ENCODE assay signal across 30 mouse cellular contexts in genomic region chr9:10412075-10412474, GRCm38 (mm10).
"Had no signal": no experiment of that assay in that cellular context is flagged by ENCODE, and none has a peak within 500 bp of the region (broad histone marks: within the 10 kb centered on the region; RNA-seq: fewer than 3 reads in every experiment).

No protein-coding gene starts in this region.

- H3K27ac ChIP-seq: left cerebral cortex, adult 2 months; limb, embryonic 12.5 days; limb, embryonic 13.5 days; limb, embryonic 15.5 days; liver, embryonic 12.5 days; liver, embryonic 13.5 days; liver, embryonic 14.5 days; liver, embryonic 15.5 days; lung, embryonic 15.5 days; macrophage; midbrain, embryonic 10.5 days; midbrain, embryonic 12.5 days; midbrain, embryonic 13.5 days; midbrain, embryonic 15.5 days had no signal

- DNase-seq: left cerebral cortex, postnatal 4 days; liver; liver, embryonic 13.5 days; lung, adult 18-20 months; lung, adult 2 months; lung, embryonic 14.5 days; lung, postnatal 10 days; lung, postnatal 14 days; lung, postnatal 36 days; lung, postnatal 4 days; midbrain, embryonic 14.5 days had no signal

- H3K4me3 ChIP-seq: left cerebral cortex, adult 2 months; limb, embryonic 12.5 days; limb, embryonic 13.5 days; limb, embryonic 15.5 days; liver, embryonic 12.5 days; liver, embryonic 13.5 days; liver, embryonic 15.5 days; lung, embryonic 15.5 days; megakaryocyte, embryonic 14.5 days; midbrain, embryonic 10.5 days; midbrain, embryonic 12.5 days; midbrain, embryonic 13.5 days; midbrain, embryonic 15.5 days; myocyte had no signal

- H3K4me1 ChIP-seq: limb, embryonic 12.5 days; limb, embryonic 13.5 days; limb, embryonic 15.5 days; liver, embryonic 12.5 days; liver, embryonic 13.5 days; liver, embryonic 15.5 days; lung, embryonic 15.5 days; megakaryocyte, embryonic 14.5 days; midbrain, embryonic 10.5 days; midbrain, embryonic 12.5 days; midbrain, embryonic 13.5 days; midbrain, embryonic 15.5 days had no signal

- H3K9me3 ChIP-seq: limb, embryonic 12.5 days; limb, embryonic 13.5 days; limb, embryonic 15.5 days; liver, embryonic 12.5 days; liver, embryonic 13.5 days; liver, embryonic 15.5 days; lung, embryonic 15.5 days; megakaryocyte, embryonic 14.5 days; midbrain, embryonic 10.5 days; midbrain, embryonic 12.5 days; midbrain, embryonic 13.5 days; midbrain, embryonic 15.5 days had no signal

- H3K9ac ChIP-seq: limb, embryonic 12.5 days; limb, embryonic 13.5 days; limb, embryonic 15.5 days; liver, embryonic 12.5 days; liver, embryonic 13.5 days; liver, embryonic 14.5 days; liver, embryonic 15.5 days; lung, embryonic 14.5 days; lung, embryonic 15.5 days; midbrain, embryonic 12.5 days; midbrain, embryonic 13.5 days; midbrain, embryonic 15.5 days had no signal

- H3K4me2 ChIP-seq: limb, embryonic 12.5 days; limb, embryonic 13.5 days; limb, embryonic 15.5 days; liver, embryonic 11.5 days; liver, embryonic 12.5 days; liver, embryonic 13.5 days; liver, embryonic 15.5 days; lung, embryonic 14.5 days; lung, embryonic 15.5 days; midbrain, embryonic 11.5 days; midbrain, embryonic 12.5 days; midbrain, embryonic 13.5 days; midbrain, embryonic 15.5 days had no signal

- H3K27me3 ChIP-seq: limb, embryonic 12.5 days; limb, embryonic 13.5 days; limb, embryonic 15.5 days; liver, embryonic 12.5 days; liver, embryonic 13.5 days; liver, embryonic 15.5 days; lung, embryonic 15.5 days; megakaryocyte, embryonic 14.5 days; midbrain, embryonic 12.5 days; midbrain, embryonic 13.5 days; midbrain, embryonic 15.5 days had no signal

- H3K36me3 ChIP-seq: limb, embryonic 12.5 days; limb, embryonic 13.5 days; limb, embryonic 15.5 days; liver, embryonic 12.5 days; liver, embryonic 13.5 days; liver, embryonic 15.5 days; lung, embryonic 15.5 days; midbrain, embryonic 10.5 days; midbrain, embryonic 12.5 days; midbrain, embryonic 13.5 days; midbrain, embryonic 15.5 days had no signal

- ATAC-seq: liver, embryonic 12.5 days; lung, postnatal 0 days; midbrain, embryonic 13.5 days; midbrain, embryonic 15.5 days; midbrain, embryonic 16.5 days had no signal
